Mouse (Mus musculus): ENCODE measurements around the gene Dcdc2a.

The Dcdc2a gene

DNA sequence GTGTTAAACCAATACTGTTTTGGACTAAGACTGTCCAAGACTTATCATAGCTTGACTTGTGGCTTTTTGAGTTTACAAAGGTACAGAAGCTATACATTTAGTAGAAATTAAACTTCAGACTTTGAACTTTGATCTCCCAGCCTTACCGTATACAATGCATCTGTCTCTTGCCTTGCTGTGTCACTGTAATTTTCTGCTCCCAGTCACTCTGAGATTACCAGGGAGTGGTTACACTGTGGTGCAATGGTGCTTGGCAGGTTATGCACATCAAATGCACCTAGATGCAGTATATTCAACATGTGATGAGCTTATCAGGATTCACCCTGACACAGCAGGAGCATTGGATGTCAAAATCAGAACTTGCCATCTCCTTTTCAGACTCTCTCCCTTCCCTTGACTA lies 122.0 kb downstream of the Dcdc2a start:
- DNase-seq (ENCODE audit: low spot score in 2 of 2), result no peak

- no peak for DNase-seq (ENCODE audit: low spot score in 2 of 2)
Measured at GRCm38 (mm10) chr13:25178236-25179001, 122.6 kb downstream of the Dcdc2a start.

- DNase-seq (ENCODE audit: low spot score in 2 of 2), result no peak
Measured at GRCm38 (mm10) chr13:25186436-25187325, 130.9 kb downstream of the Dcdc2a start.

- peak in 1 of 2 experiments; percentile 18 for DNase-seq (ENCODE audit: low spot score in 2 of 2)
Measured at GRCm38 (mm10) chr13:25187326-25187710, 131.5 kb downstream of the Dcdc2a start.

DNA sequence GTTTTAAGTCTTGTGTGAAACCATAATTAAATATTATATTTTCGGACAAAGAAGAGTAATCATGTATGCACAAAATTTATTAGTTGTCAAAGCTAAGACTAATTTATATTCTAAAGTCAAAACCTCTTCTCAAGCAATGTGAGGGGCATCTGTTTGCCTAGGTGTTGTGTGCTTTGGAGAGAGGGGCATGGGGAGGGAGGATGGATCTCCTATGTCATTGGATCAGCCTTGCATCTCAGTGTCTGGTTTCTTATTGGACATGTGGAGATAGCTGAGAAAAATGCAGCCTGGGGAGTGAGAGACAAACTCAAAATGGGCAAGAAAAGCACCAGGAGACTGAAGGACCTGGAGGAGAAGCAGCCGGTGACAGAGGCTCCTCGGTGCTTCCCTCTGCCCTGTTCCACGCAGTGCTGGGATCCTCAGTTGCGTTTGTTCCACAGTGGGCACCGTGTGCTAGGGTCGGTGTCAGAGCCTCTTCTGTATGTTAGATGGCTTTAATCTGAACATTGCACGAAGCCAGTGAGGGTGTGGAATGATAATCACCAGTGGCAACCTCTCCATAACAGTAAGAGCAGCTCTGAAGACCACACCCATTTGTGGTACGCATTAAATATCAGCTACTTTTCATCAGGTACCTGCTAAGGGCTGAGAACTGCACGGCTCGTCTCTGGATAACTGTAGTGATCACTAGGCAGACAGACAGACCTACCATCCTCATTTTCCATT lies 133.8 kb downstream of the Dcdc2a start:
- DNase-seq (ENCODE audit: low spot score in 2 of 2), result no peak

- no peak for DNase-seq (ENCODE audit: low spot score in 2 of 2)
Measured at GRCm38 (mm10) chr13:25190218-25190617, 134.4 kb downstream of the Dcdc2a start.

DNA sequence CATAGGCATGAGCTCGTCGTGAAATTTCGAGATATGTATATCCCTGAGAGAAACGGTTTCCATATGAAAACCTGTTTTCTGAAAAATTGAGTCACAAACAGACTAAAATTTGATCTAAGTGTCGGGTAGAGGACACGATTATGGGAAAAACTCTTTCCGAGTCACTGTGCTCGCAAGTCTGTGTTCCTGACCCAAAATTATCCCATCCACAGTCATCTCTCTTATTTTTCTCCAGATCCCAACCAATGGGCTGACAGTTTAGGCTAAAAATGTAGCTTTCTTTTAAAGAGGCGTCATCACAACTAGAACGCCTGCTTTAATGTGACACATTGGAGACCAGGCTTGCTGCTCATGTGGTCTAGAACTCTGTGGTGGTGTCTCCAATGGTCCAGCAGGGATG lies 139.9 kb downstream of the Dcdc2a start:
- peak in 1 of 2 experiments; percentile 11 for DNase-seq (ENCODE audit: low spot score in 2 of 2)

DNA sequence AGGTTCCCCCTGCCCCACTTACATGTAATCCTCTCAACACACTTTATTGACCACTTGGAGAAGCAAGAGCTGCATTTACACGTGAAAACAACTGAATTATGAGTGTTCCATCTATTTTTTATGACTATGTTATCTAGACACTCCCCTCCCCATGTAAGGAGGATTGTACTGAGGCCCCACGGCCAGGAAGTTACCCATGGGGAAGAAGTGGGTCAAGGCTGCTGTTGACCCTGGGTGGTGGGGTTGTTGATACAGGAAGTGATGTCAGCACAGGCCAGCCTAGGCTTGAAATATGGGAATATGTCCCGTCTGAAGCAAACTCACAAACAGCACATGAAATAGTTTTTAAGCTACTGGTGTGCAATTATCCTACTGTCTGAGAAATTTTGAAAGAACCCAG lies 144.1 kb downstream of the Dcdc2a start:
- DNase-seq (ENCODE audit: low spot score in 2 of 2), result no peak

GRCm38 (mm10) chr13:25206950-25207349 lies 151.1 kb downstream of the Dcdc2a start:
- DNase-seq (ENCODE audit: low spot score in 2 of 2), result no peak

- DNase-seq (ENCODE audit: low spot score in 2 of 2), result no peak
Measured at GRCm38 (mm10) chr13:25218394-25218793, 162.6 kb downstream of the Dcdc2a start.

DNA sequence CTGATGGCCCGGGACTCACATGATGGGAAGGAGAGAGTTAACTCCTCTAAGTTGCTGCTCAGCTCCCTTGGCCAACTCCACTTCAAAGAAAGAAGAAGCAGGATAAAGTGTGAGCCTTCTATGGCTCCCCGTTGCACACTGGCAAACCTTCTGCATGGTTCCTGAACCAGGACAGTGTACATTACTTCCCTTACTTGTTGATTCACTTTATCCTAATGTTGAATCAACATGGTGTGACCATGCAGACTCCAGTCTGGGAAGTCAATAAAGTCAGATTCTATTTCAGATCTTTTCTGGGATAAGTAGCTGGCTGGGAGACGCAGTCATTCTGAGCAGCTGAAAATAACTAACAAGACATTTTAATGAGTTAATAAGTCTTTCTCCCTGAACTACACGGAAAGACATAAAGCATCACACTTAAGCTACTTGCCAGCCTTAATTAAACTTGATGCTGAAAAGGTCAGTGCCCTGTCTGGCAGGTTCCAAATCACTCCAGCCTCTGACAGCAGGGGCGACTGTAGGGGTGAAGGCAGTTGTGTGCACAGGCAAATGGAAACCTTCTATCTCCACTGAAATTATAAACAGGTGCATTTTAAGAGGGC lies 164.5 kb downstream of the Dcdc2a start:
- DNase-seq (ENCODE audit: low spot score in 2 of 2), result no peak

DNA sequence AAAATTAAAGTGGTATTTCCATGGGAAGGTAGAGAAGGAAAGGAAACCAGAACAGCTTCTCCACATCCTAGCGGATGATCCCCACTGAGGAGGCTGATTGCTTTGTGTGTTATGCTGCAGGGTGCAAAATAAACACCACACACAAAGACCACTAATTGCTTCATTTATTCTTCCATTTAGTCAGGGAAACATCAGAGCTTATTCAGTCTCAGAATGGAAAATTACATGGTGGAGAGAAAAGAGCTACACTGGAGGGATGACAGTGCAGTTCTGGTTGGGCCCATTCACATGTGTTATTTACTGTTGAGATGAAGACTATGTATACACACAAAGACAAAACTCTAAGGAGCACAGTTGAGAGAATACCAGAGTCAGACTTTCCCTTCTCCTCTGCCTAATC lies 196.1 kb downstream of the Dcdc2a start:
- DNase-seq (ENCODE audit: low spot score in 2 of 2), result no peak

GRCm38 (mm10) chr13:25254478-25255263 lies 198.9 kb downstream of the Dcdc2a start:
- DNase-seq (ENCODE audit: low spot score in 2 of 2), result no peak

GRCm38 (mm10) chr13:25257608-25258007 lies 201.8 kb downstream of the Dcdc2a start:
- DNase-seq (ENCODE audit: low spot score in 2 of 2), result no peak
